Mouse (Mus musculus): ENCODE data around the gene Sirt2. TPM values are rescaled to one million over a fixed set of nuclear protein-coding genes. Genes with fewer than 3 reads are reported as not detected.
A peak's percentile ranks its signal among the peaks of the same experiment; 100 is the strongest.

The Sirt2 gene
- polyA plus RNA-seq, 1 experiment = 47.6 TPM

- peaks cover 5% of the 10 kb centered on the region for H3K4me1 ChIP-seq (ENCODE audit: control insufficient read depth, insufficient read depth, insufficient read length, low read length)
- peak within 1 kb of the TSS; percentile 56 for H3K27ac ChIP-seq (ENCODE audit: insufficient read depth, low read depth, low read length)
- no peak for TF ChIP-seq POLR2A (IDR thresholded peaks at IDR 0.05; ENCODE audit: low read depth, low read length)
- TF ChIP-seq CTCF (IDR thresholded peaks at IDR 0.05; ENCODE audit: extremely low read depth, insufficient read length, insufficient replicate concordance, low read depth, low read length) = no peak
- no peaks in the 10 kb centered on the region for H3K27me3 ChIP-seq (ENCODE audit: control insufficient read depth, insufficient read depth, low read length)
- H3K36me3 ChIP-seq (ENCODE audit: control insufficient read depth, insufficient read depth, low read length) = peaks cover 7% of the 10 kb centered on the region; the same call in 1 of the 2 replicates
- H3K4me3 ChIP-seq (ENCODE audit: low read depth, low read length) = peak within 1 kb of the TSS; percentile 51
- WGBS = 49% methylated on average over 5 of the region's 5 CpGs
These were observed 22.0 kb downstream of the Sirt2 start, which contains the start of gene Rinl for GRCm38 (mm10) chr7:28788307-28789195. TSS of gene Rinl (plus strand) at chr7:28788969.

- Histone ChIP-seq H3K36me3 (ENCODE audit: control insufficient read depth, insufficient read depth, low read length) (peaks cover 4% of the 10 kb centered on the region; the same call in 1 of the 2 replicates), H3K4me1 (ENCODE audit: control insufficient read depth, insufficient read depth, insufficient read length, low read length) (peaks cover 5% of the 10 kb centered on the region), H3K27ac (ENCODE audit: insufficient read depth, low read depth, low read length) (peak overlapping the region; percentile 56; the same call in 1 of the 2 replicates), H3K27me3 (ENCODE audit: control insufficient read depth, insufficient read depth, low read length) (no peaks in the 10 kb centered on the region), H3K4me3 (ENCODE audit: low read depth, low read length) (peak overlapping the region; percentile 51; the same call in 1 of the 2 replicates)
- TF ChIP-seq CTCF (IDR thresholded peaks at IDR 0.05; ENCODE audit: extremely low read depth, insufficient read length, insufficient replicate concordance, low read depth, low read length) (no peak), POLR2A (IDR thresholded peaks at IDR 0.05; ENCODE audit: low read depth, low read length) (no peak)
- 80% methylated on average over 3 of the region's 3 CpGs for WGBS
These were observed 22.7 kb downstream of the Sirt2 start for GRCm38 (mm10) chr7:28789235-28789634.

- H3K4me3 ChIP-seq (ENCODE audit: low read depth, low read length) = peak overlapping the region; percentile 20; the same call in 1 of the 2 replicates
- H3K27me3 ChIP-seq (ENCODE audit: control insufficient read depth, insufficient read depth, low read length) = no peaks in the 10 kb centered on the region
- WGBS = 57% methylated on average over 8 of the region's 8 CpGs
- H3K27ac ChIP-seq (ENCODE audit: insufficient read depth, low read depth, low read length) = no peak overlapping the region
- H3K4me1 ChIP-seq (ENCODE audit: control insufficient read depth, insufficient read depth, insufficient read length, low read length) = peaks cover 5% of the 10 kb centered on the region
- peaks cover 4% of the 10 kb centered on the region; the same call in 1 of the 2 replicates for H3K36me3 ChIP-seq (ENCODE audit: control insufficient read depth, insufficient read depth, low read length)
- no peak for TF ChIP-seq CTCF (IDR thresholded peaks at IDR 0.05; ENCODE audit: extremely low read depth, insufficient read length, insufficient replicate concordance, low read depth, low read length)
- no peak for TF ChIP-seq POLR2A (IDR thresholded peaks at IDR 0.05; ENCODE audit: low read depth, low read length)
These were observed 23.7 kb downstream of the Sirt2 start for GRCm38 (mm10) chr7:28790066-28790806.

- H3K4me1 ChIP-seq (ENCODE audit: control insufficient read depth, insufficient read depth, insufficient read length, low read length) = peaks cover 10% of the 10 kb centered on the region
- H3K27me3 ChIP-seq (ENCODE audit: control insufficient read depth, insufficient read depth, low read length) = no peaks in the 10 kb centered on the region
- H3K27ac ChIP-seq (ENCODE audit: insufficient read depth, low read depth, low read length) = peak overlapping the region; percentile 27
- H3K36me3 ChIP-seq (ENCODE audit: control insufficient read depth, insufficient read depth, low read length) = no peaks in the 10 kb centered on the region
- H3K4me3 ChIP-seq (ENCODE audit: low read depth, low read length) = no peak overlapping the region
- TF ChIP-seq POLR2A (IDR thresholded peaks at IDR 0.05; ENCODE audit: low read depth, low read length) (no peak), CTCF (IDR thresholded peaks at IDR 0.05; ENCODE audit: extremely low read depth, insufficient read length, insufficient replicate concordance, low read depth, low read length) (no peak)
These were observed 25.2 kb downstream of the Sirt2 start for GRCm38 (mm10) chr7:28791706-28792105.

- Histone ChIP-seq H3K27me3 (ENCODE audit: control insufficient read depth, insufficient read depth, low read length) (no peaks in the 10 kb centered on the region), H3K4me3 (ENCODE audit: low read depth, low read length) (no peak overlapping the region; the same call in 1 of the 2 replicates), H3K27ac (ENCODE audit: insufficient read depth, low read depth, low read length) (peak overlapping the region; percentile 52), H3K4me1 (ENCODE audit: control insufficient read depth, insufficient read depth, insufficient read length, low read length) (peaks cover 10% of the 10 kb centered on the region), H3K36me3 (ENCODE audit: control insufficient read depth, insufficient read depth, low read length) (no peaks in the 10 kb centered on the region; the same call in 1 of the 2 replicates)
- no peak for TF ChIP-seq POLR2A (IDR thresholded peaks at IDR 0.05; ENCODE audit: low read depth, low read length)
- TF ChIP-seq CTCF (IDR thresholded peaks at IDR 0.05; ENCODE audit: extremely low read depth, insufficient read length, insufficient replicate concordance, low read depth, low read length) = no peak
- WGBS = 72% methylated on average over 14 of the region's 14 CpGs
These were observed 26.1 kb downstream of the Sirt2 start for GRCm38 (mm10) chr7:28792391-28793185.

GRCm38 (mm10) chr7:28793834-28794233 is 27.3 kb downstream of the Sirt2 start:
- Histone ChIP-seq H3K27me3 (ENCODE audit: control insufficient read depth, insufficient read depth, low read length) (no peaks in the 10 kb centered on the region), H3K4me3 (ENCODE audit: low read depth, low read length) (no peak overlapping the region), H3K27ac (ENCODE audit: insufficient read depth, low read depth, low read length) (no peak overlapping the region), H3K4me1 (ENCODE audit: control insufficient read depth, insufficient read depth, insufficient read length, low read length) (peaks cover 10% of the 10 kb centered on the region), H3K36me3 (ENCODE audit: control insufficient read depth, insufficient read depth, low read length) (no peaks in the 10 kb centered on the region; the same call in 1 of the 2 replicates)
- TF ChIP-seq POLR2A (IDR thresholded peaks at IDR 0.05; ENCODE audit: low read depth, low read length) (no peak), CTCF (IDR thresholded peaks at IDR 0.05; ENCODE audit: extremely low read depth, insufficient read length, insufficient replicate concordance, low read depth, low read length) (no peak)
- 29% methylated on average over 2 of the region's 2 CpGs for WGBS
